Mouse (Mus musculus): ENCODE results near the gene 9930111J21Rik2. TPM values are rescaled to one million over a fixed set of nuclear protein-coding genes. Genes with fewer than 3 reads are reported as not detected.
"Not testable (repeated sequence)": the region's sequence is repeated elsewhere in the genome, so short reads cannot be mapped to it uniquely, and the experiment has no call there.

The 9930111J21Rik2 gene
- 0.22 and 0.57 TPM in 2 replicates for polyA plus RNA-seq (2016; fragmentation: Nextera tagmentation; extraction: Ambion mirVana)

GRCm38 (mm10) chr11:49051093-49051891 is at the start of gene 9930111J21Rik2:
9930111J21Rik2 (minus strand) TSS chr11:49051242.
- H3K9me3 ChIP-seq (replicated peaks); H3K4me3 ChIP-seq; ATAC-seq (ENCODE audit: low FRiP score); H3K4me2 ChIP-seq (replicated peaks); H3K27ac ChIP-seq; H3K4me1 ChIP-seq; H3K36me3 ChIP-seq; H3K9ac ChIP-seq; H3K27me3 ChIP-seq: not testable (repeated sequence)
- WGBS = 100% methylated on average over 1 of the region's 6 CpGs

- H3K9ac ChIP-seq = no peak overlapping the region
- 81% methylated on average over 3 of the region's 3 CpGs for WGBS
- ATAC-seq (ENCODE audit: low FRiP score) = no peak
- H3K27me3 ChIP-seq = no peaks in the 10 kb centered on the region; the same call in 1 of the 2 replicates
- no peaks in the 10 kb centered on the region for H3K4me1 ChIP-seq
- H3K4me3 ChIP-seq = no peak overlapping the region
- no peaks in the 10 kb centered on the region for H3K9me3 ChIP-seq (replicated peaks)
- H3K36me3 ChIP-seq = no peaks in the 10 kb centered on the region
- H3K27ac ChIP-seq = no peak overlapping the region
- no peak overlapping the region for H3K4me2 ChIP-seq (replicated peaks)
These were observed 49.4 kb upstream of the 9930111J21Rik2 start for GRCm38 (mm10) chr11:49100409-49100808.

GRCm38 (mm10) chr11:49095367-49095766 is 44.3 kb upstream of the 9930111J21Rik2 start:
- H3K36me3 ChIP-seq = no peaks in the 10 kb centered on the region
- 83% methylated on average over 4 of the region's 4 CpGs for WGBS
- ATAC-seq (ENCODE audit: low FRiP score) = no peak
- H3K4me1 ChIP-seq = no peaks in the 10 kb centered on the region
- no peak overlapping the region for H3K4me3 ChIP-seq
- no peak overlapping the region for H3K9ac ChIP-seq
- H3K4me2 ChIP-seq (replicated peaks) = no peak overlapping the region
- H3K9me3 ChIP-seq (replicated peaks) = no peaks in the 10 kb centered on the region
- no peaks in the 10 kb centered on the region for H3K27me3 ChIP-seq
- no peak overlapping the region for H3K27ac ChIP-seq

- no peak for ATAC-seq (ENCODE audit: low FRiP score)
- no peak overlapping the region for H3K27ac ChIP-seq
- H3K9me3 ChIP-seq (replicated peaks) = no peaks in the 10 kb centered on the region
- WGBS = 91% methylated on average over 6 of the region's 6 CpGs
- H3K4me1 ChIP-seq = no peaks in the 10 kb centered on the region
- H3K36me3 ChIP-seq = no peaks in the 10 kb centered on the region
- no peaks in the 10 kb centered on the region for H3K27me3 ChIP-seq
- H3K4me3 ChIP-seq = no peak overlapping the region
- no peak overlapping the region for H3K9ac ChIP-seq
- no peak overlapping the region for H3K4me2 ChIP-seq (replicated peaks)
These were observed 43.0 kb upstream of the 9930111J21Rik2 start for GRCm38 (mm10) chr11:49093861-49094660.

GRCm38 (mm10) chr11:49092786-49093185 is 41.7 kb upstream of the 9930111J21Rik2 start:
- H3K4me3 ChIP-seq = no peak overlapping the region

GRCm38 (mm10) chr11:49092053-49092586 is 41.1 kb upstream of the 9930111J21Rik2 start:
- Histone ChIP-seq H3K9me3 (replicated peaks) (no peaks in the 10 kb centered on the region), H3K9ac (no peak overlapping the region), H3K4me2 (replicated peaks) (no peak overlapping the region), H3K4me1 (peaks cover 4% of the 10 kb centered on the region), H3K4me3 (no peak overlapping the region), H3K27me3 (no peaks in the 10 kb centered on the region), H3K27ac (no peak overlapping the region), H3K36me3 (no peaks in the 10 kb centered on the region)
- 93% methylated on average over 1 of the region's 1 CpGs for WGBS
- ATAC-seq (ENCODE audit: low FRiP score) = no peak

More at GRCm38 (mm10) chr11:49092786-49093185, 41.7 kb upstream of the 9930111J21Rik2 start:
- ATAC-seq (ENCODE audit: low FRiP score) = no peak
- Histone ChIP-seq H3K4me1 (peaks cover 4% of the 10 kb centered on the region), H3K9me3 (replicated peaks) (no peaks in the 10 kb centered on the region), H3K36me3 (no peaks in the 10 kb centered on the region), H3K9ac (no peak overlapping the region), H3K4me2 (replicated peaks) (no peak overlapping the region), H3K27me3 (no peaks in the 10 kb centered on the region), H3K27ac (no peak overlapping the region)
- 87% methylated on average over 2 of the region's 2 CpGs for WGBS

- Histone ChIP-seq H3K9ac (no peak overlapping the region), H3K9me3 (replicated peaks) (no peaks in the 10 kb centered on the region), H3K4me3 (no peak overlapping the region), H3K36me3 (no peaks in the 10 kb centered on the region), H3K4me1 (peaks cover 4% of the 10 kb centered on the region), H3K27ac (no peak overlapping the region), H3K4me2 (replicated peaks) (no peak overlapping the region), H3K27me3 (no peaks in the 10 kb centered on the region)
- ATAC-seq (ENCODE audit: low FRiP score) = no peak
- WGBS = 83% methylated on average over 4 of the region's 4 CpGs
These were observed 40.1 kb upstream of the 9930111J21Rik2 start for GRCm38 (mm10) chr11:49091171-49091570.

- Histone ChIP-seq H3K27ac (no peak overlapping the region), H3K4me3 (no peak overlapping the region), H3K4me2 (replicated peaks) (no peak overlapping the region), H3K36me3 (no peaks in the 10 kb centered on the region), H3K27me3 (no peaks in the 10 kb centered on the region), H3K9me3 (replicated peaks) (no peaks in the 10 kb centered on the region), H3K9ac (no peak overlapping the region), H3K4me1 (peaks cover 4% of the 10 kb centered on the region)
- ATAC-seq (ENCODE audit: low FRiP score) = no peak
- WGBS = 90% methylated on average over 5 of the region's 5 CpGs
These were observed 39.5 kb upstream of the 9930111J21Rik2 start for GRCm38 (mm10) chr11:49090551-49090950.

- Histone ChIP-seq H3K9ac (no peak overlapping the region), H3K4me1 (peaks cover 4% of the 10 kb centered on the region), H3K27me3 (no peaks in the 10 kb centered on the region), H3K36me3 (no peaks in the 10 kb centered on the region), H3K9me3 (replicated peaks) (no peaks in the 10 kb centered on the region), H3K27ac (no peak overlapping the region), H3K4me3 (no peak overlapping the region), H3K4me2 (replicated peaks) (no peak overlapping the region)
- no peak for ATAC-seq (ENCODE audit: low FRiP score)
- WGBS = 77% methylated on average over 3 of the region's 3 CpGs
These were observed 38.9 kb upstream of the 9930111J21Rik2 start for GRCm38 (mm10) chr11:49089735-49090507.

GRCm38 (mm10) chr11:49088990-49089652 is 38.1 kb upstream of the 9930111J21Rik2 start:
- no peak overlapping the region for H3K27ac ChIP-seq
- H3K4me3 ChIP-seq = no peak overlapping the region
- H3K9ac ChIP-seq = no peak overlapping the region
- H3K4me1 ChIP-seq = peaks cover 4% of the 10 kb centered on the region
- 90% methylated on average over 5 of the region's 5 CpGs for WGBS
- no peaks in the 10 kb centered on the region for H3K9me3 ChIP-seq (replicated peaks)
- H3K27me3 ChIP-seq = no peaks in the 10 kb centered on the region
- no peak overlapping the region for H3K4me2 ChIP-seq (replicated peaks)
- H3K36me3 ChIP-seq = no peaks in the 10 kb centered on the region
- ATAC-seq (ENCODE audit: low FRiP score) = no peak

GRCm38 (mm10) chr11:49087830-49088616 is 37.0 kb upstream of the 9930111J21Rik2 start:
- H3K27ac ChIP-seq = no peak overlapping the region
- H3K4me1 ChIP-seq = peaks cover 4% of the 10 kb centered on the region
- ATAC-seq (ENCODE audit: low FRiP score) = no peak
- no peaks in the 10 kb centered on the region for H3K36me3 ChIP-seq
- H3K4me3 ChIP-seq = no peak overlapping the region
- no peaks in the 10 kb centered on the region for H3K9me3 ChIP-seq (replicated peaks)
- no peaks in the 10 kb centered on the region for H3K27me3 ChIP-seq
- peak overlapping the region; percentile 18 for H3K4me2 ChIP-seq (replicated peaks)
- WGBS = 36% methylated on average over 22 of the region's 22 CpGs
- no peak overlapping the region for H3K9ac ChIP-seq

Data from hindbrain, embryonic 12.5 days (tissue).